Mouse (Mus musculus): ENCODE results near the gene Fut11. TPM values are rescaled to one million over a fixed set of nuclear protein-coding genes. Genes with fewer than 3 reads are reported as not detected.

Gene Fut11
- total RNA-seq, 2 experiments from 2014 or later = 6.0 to 7.4 TPM

- intact Hi-C loops (cut with DNase I) = no loop called here
- peak; percentile 84 for DNase-seq (ENCODE audit: low spot score)
These were observed 12.7 kb downstream of the Fut11 start, which contains the start of gene Zswim8 for GRCm38 (mm10) chr14:20707201-20708190. Gene Zswim8, plus strand, starts transcription at chr14:20707552.

DNA sequence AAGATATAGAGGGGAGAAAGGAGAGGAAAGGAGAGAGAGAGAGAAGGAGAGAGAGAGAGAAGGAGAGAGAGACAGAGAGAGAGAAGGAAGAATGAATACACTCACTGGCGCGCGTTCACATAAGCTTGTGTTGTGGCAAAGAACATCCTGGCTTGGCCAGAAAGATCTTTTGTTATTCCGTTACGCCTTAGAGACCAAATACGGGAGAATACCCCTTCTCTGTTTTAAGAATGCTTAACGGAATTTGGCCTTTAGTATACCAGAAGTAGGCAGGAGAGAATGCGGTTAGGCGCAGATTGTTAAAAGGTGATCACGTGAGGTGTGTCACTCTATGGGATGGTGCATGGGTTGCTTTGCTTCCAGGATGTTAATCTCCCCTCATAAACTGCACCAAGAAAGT, 13.5 kb downstream of the Fut11 start:
- no peak for DNase-seq (ENCODE audit: low spot score)
- intact Hi-C loops (cut with DNase I) = no loop called here

GRCm38 (mm10) chr14:20713832-20714231, 19.1 kb downstream of the Fut11 start:
- intact Hi-C loops (cut with DNase I) = no loop called here
- DNase-seq (ENCODE audit: low spot score) = no peak

DNA sequence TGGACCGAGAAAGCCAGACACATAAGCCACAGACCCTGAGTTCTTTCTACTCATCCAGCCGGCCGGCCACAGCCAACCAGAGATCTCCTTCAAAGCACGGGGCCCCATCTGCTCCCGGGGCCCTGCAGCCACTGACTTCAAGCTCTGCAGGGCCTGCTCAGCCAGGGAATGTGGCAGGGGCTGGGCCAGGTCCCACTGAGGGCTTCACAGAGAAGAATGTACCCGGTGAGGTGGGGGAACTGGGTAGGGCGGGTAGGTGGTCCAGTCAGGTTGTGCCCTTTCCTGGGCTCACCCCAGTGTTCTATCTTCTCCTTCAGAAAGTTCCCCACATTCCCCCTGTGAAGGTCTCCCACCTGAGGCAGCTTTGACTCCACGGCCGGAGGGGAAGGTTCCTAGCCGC, 23.7 kb downstream of the Fut11 start:
- intact Hi-C loops (cut with DNase I) = no loop called here
- DNase-seq (ENCODE audit: low spot score) = no peak

DNA sequence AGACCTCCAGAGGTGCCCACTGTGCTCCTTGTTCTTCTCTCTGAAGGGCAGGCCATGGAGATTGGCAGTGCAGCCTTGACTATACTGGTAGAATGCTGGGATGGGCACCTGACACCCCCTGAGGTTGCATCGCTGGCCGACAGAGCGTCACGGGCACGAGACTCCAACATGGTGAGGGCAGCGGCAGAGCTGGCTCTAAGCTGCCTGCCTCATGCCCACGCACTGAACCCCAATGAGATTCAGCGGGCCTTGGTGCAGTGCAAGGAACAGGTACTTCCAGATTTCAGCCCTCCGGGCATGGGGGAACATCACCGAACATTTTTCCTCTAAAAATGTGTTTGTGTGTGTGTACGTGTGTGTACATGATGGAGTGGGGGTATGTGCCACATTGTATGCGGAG, 25.0 kb downstream of the Fut11 start:
- intact Hi-C loops (cut with DNase I) = loop anchor here (5.0 kb wide), 1 partner anchor 153 kb away; no protein-coding TSS in a partner anchor
- DNase-seq (ENCODE audit: low spot score) = no peak

DNA sequence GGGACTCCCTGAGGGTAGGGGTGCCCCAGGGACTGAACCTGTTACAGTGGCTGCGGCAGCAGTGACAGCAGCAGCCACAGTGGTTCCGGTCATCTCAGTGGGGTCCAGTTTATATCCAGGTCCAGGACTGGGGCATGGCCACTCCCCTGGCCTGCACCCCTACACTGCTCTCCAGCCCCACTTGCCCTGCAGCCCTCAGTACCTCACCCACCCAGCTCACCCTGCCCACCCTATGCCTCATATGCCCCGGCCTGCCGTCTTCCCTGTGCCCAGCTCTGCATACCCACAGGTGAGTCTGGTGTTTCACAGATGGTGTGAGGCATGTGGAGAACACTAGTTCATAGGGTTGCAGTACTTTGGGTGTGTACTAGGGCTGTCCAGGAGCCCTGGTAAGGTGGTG, 26.6 kb downstream of the Fut11 start:
- intact Hi-C loops (cut with DNase I) = loop anchor here (5.0 kb wide), 1 partner anchor 151 kb away; no protein-coding TSS in a partner anchor

DNA sequence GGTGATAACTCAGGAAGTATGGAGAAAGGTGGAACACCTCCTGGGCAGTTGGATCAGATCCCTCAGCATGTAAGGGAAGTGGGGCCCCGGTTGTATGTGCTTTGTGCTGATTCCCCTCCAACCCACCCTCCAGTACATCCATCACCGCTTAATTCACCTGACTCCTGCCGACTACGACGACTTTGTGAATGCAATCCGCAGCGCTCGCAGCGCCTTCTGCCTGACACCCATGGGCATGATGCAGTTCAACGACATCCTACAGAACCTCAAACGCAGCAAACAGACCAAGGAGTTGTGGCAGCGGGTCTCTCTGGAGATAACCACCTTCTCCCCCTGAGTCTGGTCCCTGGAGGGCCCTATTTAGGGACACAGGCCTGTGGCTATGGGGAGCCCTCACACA, 28.2 kb downstream of the Fut11 start:
- intact Hi-C loops (cut with DNase I) = loop anchor here (5.0 kb wide), 1 partner anchor 149 kb away; no protein-coding TSS in a partner anchor
- no peak for DNase-seq (ENCODE audit: low spot score)

More for the DNA sequence above, 26.6 kb downstream of the Fut11 start:
- no peak for DNase-seq (ENCODE audit: low spot score)

- intact Hi-C loops (cut with DNase I) = loop anchor here (5.0 kb wide), 1 partner anchor 148 kb away; no protein-coding TSS in a partner anchor
- DNase-seq (ENCODE audit: low spot score) = no peak
These were observed 29.3 kb downstream of the Fut11 start for GRCm38 (mm10) chr14:20724043-20724442.

GRCm38 (mm10) chr14:20725660-20726339, 31.0 kb downstream of the Fut11 start:
- intact Hi-C loops (cut with DNase I) = no loop called here

DNA sequence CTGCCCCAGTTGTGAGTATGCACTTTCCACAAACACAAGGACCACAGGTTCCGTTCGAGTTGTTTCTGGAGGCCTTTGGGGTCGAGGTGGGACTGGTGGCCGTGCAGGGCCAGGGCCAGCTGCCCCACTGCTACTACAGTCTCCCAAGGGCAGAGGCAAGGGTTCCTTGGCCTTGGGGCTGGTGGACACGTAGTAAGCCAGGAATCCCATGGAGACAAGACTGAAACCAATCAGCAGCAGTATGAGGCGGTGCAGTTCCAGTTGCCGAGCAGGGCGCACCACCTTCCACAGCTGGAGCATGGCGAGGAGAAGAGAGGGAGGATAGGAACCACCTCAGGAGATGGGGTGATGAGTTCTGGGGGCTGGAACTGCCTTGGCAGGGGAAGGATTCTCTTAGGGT, 35.1 kb downstream of the Fut11 start:
- intact Hi-C loops (cut with DNase I) = no loop called here
- no peak for DNase-seq (ENCODE audit: low spot score)

More at GRCm38 (mm10) chr14:20725660-20726339, 31.0 kb downstream of the Fut11 start:
- no peak for DNase-seq (ENCODE audit: low spot score)

DNA sequence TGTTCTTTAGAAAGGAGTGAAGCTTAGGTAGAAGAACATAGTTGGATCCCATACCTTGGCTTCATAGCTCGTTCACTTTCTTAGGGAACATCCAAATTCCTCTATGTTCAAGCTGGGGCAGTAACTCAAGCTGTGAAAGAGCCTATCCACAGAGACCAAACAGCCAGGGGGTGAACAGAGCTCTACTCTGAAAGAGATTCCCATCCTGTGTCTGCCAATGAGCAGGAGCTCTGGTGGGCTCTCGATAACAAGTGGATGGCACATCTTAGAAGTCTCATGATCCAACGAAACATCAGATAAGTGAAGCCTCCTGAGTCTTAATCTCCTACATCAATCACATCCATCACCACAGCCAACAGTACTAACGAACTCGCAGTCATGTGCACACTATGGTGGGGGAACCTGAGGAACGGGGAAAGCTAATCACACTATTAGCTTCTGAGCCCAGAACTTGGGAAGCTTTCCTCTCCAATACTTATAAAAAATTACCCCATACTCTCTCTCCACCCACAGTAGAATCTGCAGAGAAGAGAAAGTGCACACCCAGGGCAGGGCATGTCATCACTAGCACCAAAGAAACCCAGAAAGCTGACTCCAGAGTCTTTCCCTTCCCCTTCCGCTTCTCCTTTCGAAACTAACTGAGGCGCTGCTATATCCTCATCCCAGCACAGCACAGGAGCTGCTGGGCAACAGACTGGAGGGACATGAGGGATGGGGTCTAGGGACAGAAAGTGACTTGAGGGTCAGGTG, 36.3 kb downstream of the Fut11 start:
- no peak for DNase-seq (ENCODE audit: low spot score)
- intact Hi-C loops (cut with DNase I) = no loop called here

DNA sequence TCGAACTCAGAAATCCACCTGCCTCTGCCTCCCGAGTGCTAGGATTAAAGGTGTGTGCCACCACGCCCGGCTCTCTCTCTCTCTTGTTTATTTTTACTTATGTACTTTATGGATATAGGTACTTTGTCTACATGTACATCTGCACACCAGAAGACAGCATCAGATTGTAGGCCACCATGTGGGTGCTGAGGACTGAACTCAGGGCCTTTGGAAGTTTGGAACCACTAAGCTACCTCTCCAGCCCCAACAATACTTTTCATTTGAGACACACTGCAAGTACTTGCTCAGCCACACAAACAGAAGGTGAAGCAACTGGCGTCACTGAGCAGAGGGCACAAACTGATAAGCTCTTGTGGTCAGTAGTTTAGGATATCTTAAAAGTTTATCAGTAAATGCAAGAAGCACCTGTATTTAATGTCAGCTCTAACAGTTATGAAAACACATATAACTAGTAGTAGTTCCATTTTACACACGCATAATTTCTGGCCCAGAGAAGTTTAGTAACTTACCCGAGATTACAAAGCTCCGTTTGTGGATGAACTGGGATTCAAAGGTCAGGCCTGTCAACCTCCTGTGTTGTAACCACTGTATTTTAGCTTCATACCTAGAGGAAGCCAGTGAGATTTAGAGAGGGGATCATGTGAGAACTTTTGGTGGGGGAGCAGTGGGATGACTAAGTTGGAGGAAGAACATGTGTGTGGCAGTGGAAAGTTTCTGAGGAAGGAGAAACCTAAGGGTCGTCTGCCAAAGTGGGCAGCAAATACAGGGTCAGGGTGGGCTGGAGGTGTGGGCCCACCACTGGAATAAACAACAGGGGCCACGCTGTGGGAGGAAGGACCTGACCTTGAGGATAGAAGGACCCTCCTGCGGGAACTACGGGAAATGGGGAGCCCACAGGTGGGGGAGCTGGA, 38.5 kb downstream of the Fut11 start:
- DNase-seq (ENCODE audit: low spot score) = no peak
- intact Hi-C loops (cut with DNase I) = no loop called here

GRCm38 (mm10) chr14:20733952-20734774, 39.4 kb downstream of the Fut11 start, which contains the start of gene Ndst2:
Gene Ndst2, minus strand, starts transcription at chr14:20734562.
- intact Hi-C loops (cut with DNase I) = no loop called here
- DNase-seq (ENCODE audit: low spot score) = peak; percentile 85

DNA sequence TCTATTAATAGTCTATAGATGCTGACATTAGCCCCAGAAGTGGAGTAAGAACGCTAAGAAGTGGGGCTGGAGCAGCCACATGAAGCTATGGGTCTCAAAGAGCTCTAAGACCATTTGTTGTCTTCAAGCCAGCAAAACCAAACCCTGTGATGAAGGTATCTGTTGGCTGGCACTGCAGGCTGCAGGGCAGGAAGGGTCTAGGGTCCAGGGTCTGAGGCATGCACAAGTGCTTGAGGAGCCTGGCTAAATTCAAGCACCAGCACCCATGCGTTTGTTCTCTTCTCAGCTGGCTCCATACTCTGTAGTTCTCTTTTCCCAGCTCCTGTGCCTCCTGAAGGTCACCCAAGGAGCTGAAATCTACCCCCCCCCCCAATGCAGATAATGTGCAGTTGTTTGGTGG, 40.3 kb downstream of the Fut11 start:
- DNase-seq (ENCODE audit: low spot score) = no peak
- intact Hi-C loops (cut with DNase I) = no loop called here

GRCm38 (mm10) chr14:20735892-20736390, 41.2 kb downstream of the Fut11 start:
- DNase-seq (ENCODE audit: low spot score) = no peak
- intact Hi-C loops (cut with DNase I) = no loop called here

GRCm38 (mm10) chr14:20737306-20737705, 42.5 kb downstream of the Fut11 start:
- intact Hi-C loops (cut with DNase I) = no loop called here

DNA sequence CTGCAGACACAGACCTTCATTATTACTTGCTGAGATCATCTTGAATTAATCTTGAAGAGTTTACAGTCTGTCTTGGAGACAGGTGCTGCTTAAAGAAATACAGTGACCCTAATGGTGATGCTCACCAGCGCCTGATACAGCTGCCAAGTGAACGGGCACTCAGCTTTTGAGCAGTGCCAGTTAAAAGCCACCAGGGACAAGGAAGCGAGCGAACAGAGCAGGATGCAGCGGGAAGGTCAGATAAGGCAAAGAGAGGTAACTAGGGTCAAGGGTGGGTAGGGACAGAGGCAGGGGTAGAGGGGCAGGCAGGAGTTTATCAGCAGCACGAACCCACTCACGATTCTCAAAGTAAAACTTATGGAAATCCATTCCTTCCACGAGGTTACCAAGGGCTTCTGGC, 43.7 kb downstream of the Fut11 start:
- intact Hi-C loops (cut with DNase I) = loop anchor here (2.0 kb wide), 1 partner anchor 52 kb away; no protein-coding TSS in a partner anchor
- DNase-seq (ENCODE audit: low spot score) = no peak

More at GRCm38 (mm10) chr14:20737306-20737705, 42.5 kb downstream of the Fut11 start:
- DNase-seq (ENCODE audit: low spot score) = peak; percentile 37

- intact Hi-C loops (cut with DNase I) = no loop called here
- no peak for DNase-seq (ENCODE audit: low spot score)
These were observed 46.5 kb downstream of the Fut11 start for GRCm38 (mm10) chr14:20741301-20741700.

All from heart, postnatal 25 days (tissue).